Mouse (Mus musculus): ENCODE measurements around the gene Impdh1. TPM values are rescaled to one million over a fixed set of nuclear protein-coding genes. Genes with fewer than 3 reads are reported as not detected.
A peak's percentile ranks its signal among the peaks of the same experiment; 100 is the strongest.

Gene Impdh1
- total and polyA plus RNA-seq, 3 experiments: 17.8 to 36.3 (median 18.9) TPM

DNA sequence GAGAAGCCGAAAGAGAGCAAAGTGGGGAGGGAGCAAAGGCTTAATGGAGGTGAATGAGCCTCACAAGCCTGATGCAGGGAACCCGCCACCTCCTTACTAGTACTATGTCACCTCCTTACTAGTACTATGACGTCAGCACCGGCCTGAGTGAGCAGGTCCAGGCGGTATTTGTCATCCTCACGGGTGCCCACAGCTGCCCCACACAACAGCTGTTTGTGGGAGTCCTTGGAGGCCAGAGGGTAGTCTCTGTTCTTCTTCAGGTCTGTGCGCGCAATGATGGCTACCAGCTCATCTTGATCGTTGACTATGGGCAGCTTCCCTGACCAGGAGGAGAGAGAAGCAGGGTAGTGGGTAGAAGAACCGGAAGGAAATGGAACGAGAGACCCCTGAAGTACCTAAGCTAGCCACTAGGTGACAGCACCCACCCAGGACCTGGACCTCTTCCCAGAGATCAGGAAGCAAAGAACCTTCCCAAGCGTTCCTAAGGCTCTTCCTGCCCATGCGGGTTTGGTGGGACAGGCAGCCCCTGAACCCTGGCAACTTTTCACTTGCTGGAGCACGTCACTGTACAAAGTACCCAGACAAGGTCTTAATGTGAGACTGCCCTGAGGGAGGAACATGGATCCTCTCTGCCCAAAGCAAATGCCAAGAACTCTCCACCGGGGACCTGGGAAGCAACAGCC lies 11.1 kb downstream of the Impdh1 start:
- DNase-seq: peak; percentile 55 to 71
- H3K79me2 ChIP-seq (replicated peaks; ENCODE audit: control insufficient read depth, insufficient read depth, low read length): no peaks in the 10 kb centered on the region
- H3K4me1 ChIP-seq (ENCODE audit: control insufficient read depth, insufficient read depth, low read length): peaks cover 7% of the 10 kb centered on the region
- peak overlapping the region; percentile 57 for H3K27ac ChIP-seq
- no peaks in the 10 kb centered on the region for H3K27me3 ChIP-seq (ENCODE audit: control insufficient read depth, insufficient read depth, low read length)
- 47% methylated on average over 15 of the region's 15 CpGs for WGBS
- no peaks in the 10 kb centered on the region for H3K36me3 ChIP-seq (ENCODE audit: control insufficient read depth, insufficient read depth, low read length)
- TF ChIP-seq POLR2A (IDR thresholded peaks at IDR 0.05; ENCODE audit: insufficient read depth, low read depth, low read length): no peak
- peak; percentile 98 for TF ChIP-seq CTCF (IDR thresholded peaks at IDR 0.05)
- peak; percentile 86 for TF ChIP-seq EP300 (IDR thresholded peaks at IDR 0.05; ENCODE audit: insufficient read depth, low read depth, low read length)
- H3K9ac ChIP-seq (ENCODE audit: low read depth, low read length): peak overlapping the region; percentile 61; the same call in 1 of the 2 replicates
- intact Hi-C loops (cut with DNase I): loop anchor here (1.0 kb wide), 3 partner anchors 11 to 74 kb away; partner anchors contain the start of genes Fam71f2 and Impdh1
- H3K4me3 ChIP-seq: peak overlapping the region; percentile 25

DNA sequence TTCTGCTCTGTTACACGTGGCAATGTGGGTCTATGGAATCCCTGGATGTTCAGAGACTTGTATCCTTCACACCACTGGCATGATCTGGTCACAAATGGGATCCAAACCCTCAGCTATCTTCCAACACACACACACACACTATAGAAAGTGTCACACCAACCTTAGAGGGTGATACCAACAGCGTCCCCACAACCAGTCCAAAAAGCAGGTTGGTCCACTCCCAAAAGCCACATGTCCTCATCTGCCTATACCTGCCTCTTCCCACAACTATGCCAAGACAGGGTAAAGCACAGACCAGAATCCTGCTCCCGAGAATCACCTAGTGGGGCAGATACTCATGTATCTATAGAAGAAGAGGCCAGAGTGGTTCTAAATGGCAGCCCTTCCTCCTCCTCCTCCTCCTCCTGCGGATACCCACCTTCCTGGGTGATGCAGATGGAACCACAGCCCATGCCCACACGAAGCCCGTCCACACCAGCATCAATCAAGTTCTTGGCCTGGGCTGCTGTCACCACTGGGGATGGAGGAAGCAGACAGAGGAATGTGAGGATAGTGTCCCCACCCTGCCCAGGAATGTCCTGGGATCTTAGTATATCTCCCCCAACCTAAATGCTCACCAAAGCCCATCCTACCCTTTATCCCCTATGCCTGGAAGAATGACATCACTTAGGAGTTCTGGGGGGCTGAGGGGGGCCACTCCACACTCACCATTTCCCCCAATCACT lies 12.1 kb downstream of the Impdh1 start:
- DNase-seq: no peak
- Histone ChIP-seq H3K9ac (ENCODE audit: low read depth, low read length) (no peak overlapping the region), H3K4me1 (ENCODE audit: control insufficient read depth, insufficient read depth, low read length) (peaks cover 7% of the 10 kb centered on the region), H3K4me3 (no peak overlapping the region), H3K27ac (no peak overlapping the region), H3K27me3 (ENCODE audit: control insufficient read depth, insufficient read depth, low read length) (no peaks in the 10 kb centered on the region), H3K36me3 (ENCODE audit: control insufficient read depth, insufficient read depth, low read length) (no peaks in the 10 kb centered on the region), H3K79me2 (replicated peaks; ENCODE audit: control insufficient read depth, insufficient read depth, low read length) (no peaks in the 10 kb centered on the region)
- WGBS: 86% methylated on average over 6 of the region's 6 CpGs
- TF ChIP-seq CTCF (IDR thresholded peaks at IDR 0.05) (no peak), EP300 (IDR thresholded peaks at IDR 0.05; ENCODE audit: insufficient read depth, low read depth, low read length) (no peak), POLR2A (IDR thresholded peaks at IDR 0.05; ENCODE audit: insufficient read depth, low read depth, low read length) (no peak)
- intact Hi-C loops (cut with DNase I): no loop called here

DNA sequence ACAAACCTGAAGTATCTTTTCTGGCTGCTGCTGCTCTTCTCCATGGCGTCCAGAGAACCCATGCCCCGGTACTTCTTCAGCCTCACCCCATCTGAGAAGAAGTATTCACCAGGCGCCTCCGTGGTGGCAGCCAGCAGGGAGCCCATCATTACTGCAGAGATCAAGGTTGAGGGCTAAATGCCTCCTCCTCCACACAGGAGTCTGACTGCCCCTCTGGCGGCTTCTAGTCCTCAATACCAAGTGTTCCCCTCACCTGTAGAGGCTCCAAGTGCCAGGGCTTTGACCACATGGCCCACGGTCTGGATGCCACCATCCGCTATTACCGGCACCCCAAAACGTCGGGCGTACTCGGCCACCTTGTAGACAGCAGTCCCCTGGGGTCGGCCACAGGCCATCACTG lies 13.1 kb downstream of the Impdh1 start:
- 92% methylated on average over 13 of the region's 13 CpGs for WGBS
- H3K4me3 ChIP-seq: no peak overlapping the region
- no peak for TF ChIP-seq CTCF (IDR thresholded peaks at IDR 0.05)
- TF ChIP-seq POLR2A (IDR thresholded peaks at IDR 0.05; ENCODE audit: insufficient read depth, low read depth, low read length): no peak
- no peak for TF ChIP-seq EP300 (IDR thresholded peaks at IDR 0.05; ENCODE audit: insufficient read depth, low read depth, low read length)
- no peaks in the 10 kb centered on the region for H3K27me3 ChIP-seq (ENCODE audit: control insufficient read depth, insufficient read depth, low read length)
- no peak overlapping the region for H3K27ac ChIP-seq
- no peak overlapping the region for H3K9ac ChIP-seq (ENCODE audit: low read depth, low read length)
- peaks cover 9% of the 10 kb centered on the region for H3K4me1 ChIP-seq (ENCODE audit: control insufficient read depth, insufficient read depth, low read length)
- no peaks in the 10 kb centered on the region for H3K36me3 ChIP-seq (ENCODE audit: control insufficient read depth, insufficient read depth, low read length)
- H3K79me2 ChIP-seq (replicated peaks; ENCODE audit: control insufficient read depth, insufficient read depth, low read length): no peaks in the 10 kb centered on the region
- DNase-seq: no peak
- intact Hi-C loops (cut with DNase I): no loop called here

DNA sequence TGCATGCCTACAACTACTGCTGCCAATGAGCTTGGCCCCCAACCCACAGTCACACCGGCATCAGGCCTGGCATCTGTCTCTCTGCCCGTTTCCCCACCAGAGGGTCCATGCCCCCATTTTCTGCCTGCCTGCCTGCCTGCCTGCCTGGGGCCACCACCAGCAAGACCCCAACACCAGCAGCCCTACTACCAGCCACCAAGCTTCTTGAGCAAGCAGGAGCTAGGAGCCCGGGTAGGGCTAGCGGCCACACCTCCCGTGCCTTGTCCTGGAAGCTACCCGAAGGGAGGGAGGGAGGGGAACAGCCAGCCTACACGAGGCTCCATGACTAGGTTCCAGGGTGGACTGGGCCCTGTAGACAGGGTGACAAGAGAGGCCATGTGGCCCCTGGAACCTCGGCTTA lies 14.2 kb downstream of the Impdh1 start:
- Histone ChIP-seq H3K79me2 (replicated peaks; ENCODE audit: control insufficient read depth, insufficient read depth, low read length) (no peaks in the 10 kb centered on the region), H3K9ac (ENCODE audit: low read depth, low read length) (no peak overlapping the region), H3K4me1 (ENCODE audit: control insufficient read depth, insufficient read depth, low read length) (peaks cover 7% of the 10 kb centered on the region), H3K27ac (no peak overlapping the region), H3K27me3 (ENCODE audit: control insufficient read depth, insufficient read depth, low read length) (no peaks in the 10 kb centered on the region), H3K4me3 (no peak overlapping the region), H3K36me3 (ENCODE audit: control insufficient read depth, insufficient read depth, low read length) (no peaks in the 10 kb centered on the region)
- 85% methylated on average over 8 of the region's 8 CpGs for WGBS
- DNase-seq: no peak
- TF ChIP-seq EP300 (IDR thresholded peaks at IDR 0.05; ENCODE audit: insufficient read depth, low read depth, low read length) (no peak), POLR2A (IDR thresholded peaks at IDR 0.05; ENCODE audit: insufficient read depth, low read depth, low read length) (no peak), CTCF (IDR thresholded peaks at IDR 0.05) (no peak)
- intact Hi-C loops (cut with DNase I): no loop called here

DNA sequence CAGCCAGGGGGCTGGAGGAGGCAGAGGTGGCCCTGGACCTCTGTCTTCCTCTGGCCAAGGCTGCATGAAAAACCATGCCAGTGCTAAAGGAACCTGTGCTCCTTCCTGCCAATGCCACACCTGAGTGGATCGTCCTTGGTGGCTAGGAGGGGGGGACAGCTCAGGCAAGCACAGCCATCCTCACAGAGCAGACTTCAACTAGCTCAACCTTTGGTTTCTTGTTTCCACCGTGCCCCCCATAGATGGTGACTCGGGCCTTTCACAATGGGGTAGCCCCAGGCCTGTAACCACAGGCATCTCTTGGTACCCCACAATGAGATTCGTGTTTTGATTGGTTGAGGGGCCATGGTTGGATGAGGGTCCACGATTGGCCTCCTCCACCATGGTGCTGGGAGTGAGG lies 14.8 kb downstream of the Impdh1 start:
- Histone ChIP-seq H3K4me1 (ENCODE audit: control insufficient read depth, insufficient read depth, low read length) (peaks cover 7% of the 10 kb centered on the region), H3K9ac (ENCODE audit: low read depth, low read length) (no peak overlapping the region), H3K36me3 (ENCODE audit: control insufficient read depth, insufficient read depth, low read length) (no peaks in the 10 kb centered on the region), H3K4me3 (no peak overlapping the region), H3K27ac (no peak overlapping the region), H3K27me3 (ENCODE audit: control insufficient read depth, insufficient read depth, low read length) (no peaks in the 10 kb centered on the region), H3K79me2 (replicated peaks; ENCODE audit: control insufficient read depth, insufficient read depth, low read length) (no peaks in the 10 kb centered on the region)
- TF ChIP-seq EP300 (IDR thresholded peaks at IDR 0.05; ENCODE audit: insufficient read depth, low read depth, low read length): no peak
- TF ChIP-seq CTCF (IDR thresholded peaks at IDR 0.05): no peak
- TF ChIP-seq POLR2A (IDR thresholded peaks at IDR 0.05; ENCODE audit: insufficient read depth, low read depth, low read length): no peak
- WGBS: 84% methylated on average over 5 of the region's 5 CpGs
- no peak for DNase-seq
- intact Hi-C loops (cut with DNase I): no loop called here

DNA sequence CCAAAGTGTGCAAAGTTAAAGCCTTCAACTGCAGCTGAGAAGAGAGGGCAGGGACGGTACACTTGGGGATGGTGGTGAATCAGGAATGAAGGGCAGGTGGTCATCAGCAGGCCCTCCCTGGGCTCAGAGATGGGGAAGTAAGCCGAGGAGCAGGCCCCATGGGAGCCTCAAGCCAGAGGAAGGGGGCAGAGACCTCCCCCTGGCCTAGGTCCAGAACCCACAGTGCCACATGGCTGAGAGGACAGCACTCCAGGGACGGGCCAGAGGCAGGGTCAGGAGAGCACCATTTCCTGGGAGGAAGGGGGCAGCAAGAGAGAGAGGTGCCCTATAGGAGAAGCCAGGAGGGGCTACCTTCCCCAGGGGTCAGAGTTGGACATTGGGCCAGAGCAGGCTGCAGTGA lies 15.7 kb downstream of the Impdh1 start:
- Histone ChIP-seq H3K36me3 (ENCODE audit: control insufficient read depth, insufficient read depth, low read length) (no peaks in the 10 kb centered on the region), H3K4me3 (no peak overlapping the region), H3K27me3 (ENCODE audit: control insufficient read depth, insufficient read depth, low read length) (no peaks in the 10 kb centered on the region), H3K4me1 (ENCODE audit: control insufficient read depth, insufficient read depth, low read length) (peaks cover 5% of the 10 kb centered on the region), H3K27ac (no peak overlapping the region), H3K9ac (ENCODE audit: low read depth, low read length) (no peak overlapping the region), H3K79me2 (replicated peaks; ENCODE audit: control insufficient read depth, insufficient read depth, low read length) (no peaks in the 10 kb centered on the region)
- 61% methylated on average over 3 of the region's 3 CpGs for WGBS
- TF ChIP-seq CTCF (IDR thresholded peaks at IDR 0.05) (no peak), EP300 (IDR thresholded peaks at IDR 0.05; ENCODE audit: insufficient read depth, low read depth, low read length) (no peak), POLR2A (IDR thresholded peaks at IDR 0.05; ENCODE audit: insufficient read depth, low read depth, low read length) (no peak)
- DNase-seq: peak in 1 of 2 experiments; percentile 1
- intact Hi-C loops (cut with DNase I): no loop called here
